Mouse (Mus musculus) neural tube, embryonic 12.5 days (tissue): ENCODE results near the gene Pnpla1. TPM values are rescaled to one million over a fixed set of nuclear protein-coding genes. Genes with fewer than 3 reads are reported as not detected.
"Not testable (repeated sequence)": the region's sequence is repeated elsewhere in the genome, so short reads cannot be mapped to it uniquely, and the experiment has no call there.

Experiments
- ATAC-seq: fragments of 200-750 bp; cut with Nextera tagmentation; 2 replicates; pipeline ENCODE4 v1.8.0; 2017; ENCODE audit warnings: low read depth, mild to moderate bottlenecking, moderate TSS enrichment, moderate library complexity; ENCODE audit not compliant: low FRiP score
- H3K27ac ChIP-seq: fragments of 300-500 bp; sonication (generic); 2 replicates; pipeline ENCODE4 v1.5.1; 2016
- H3K27me3 ChIP-seq: fragments of 300-500 bp; sonication (generic); replicated peaks from 2 replicates; pipeline ENCODE4 v1.6.1; 2016; ENCODE audit warnings: mild to moderate bottlenecking
- H3K36me3 ChIP-seq: fragments of 300-500 bp; sonication (generic); 2 replicates; pipeline ENCODE4 v1.6.1; 2016; ENCODE audit warnings: mild to moderate bottlenecking
- H3K4me1 ChIP-seq: fragments of 300-500 bp; sonication (generic); 2 replicates; pipeline ENCODE4 v1.6.1; 2016
- H3K4me2 ChIP-seq: fragments of 300-500 bp; sonication (generic); replicated peaks from 2 replicates; pipeline ENCODE4 v1.6.1; 2016; ENCODE audit warnings: mild to moderate bottlenecking
- H3K4me3 ChIP-seq: fragments of 300-500 bp; sonication (generic); 2 replicates; pipeline ENCODE4 v1.5.1; 2016
- H3K9ac ChIP-seq: fragments of 300-500 bp; sonication (generic); 2 replicates; pipeline ENCODE4 v1.6.1; 2016; ENCODE audit warnings: mild to moderate bottlenecking
- H3K9me3 ChIP-seq: fragments of 300-500 bp; sonication (generic); 2 replicates; pipeline ENCODE4 v1.6.1; 2016; ENCODE audit warnings: mild to moderate bottlenecking
- WGBS: fragments of 180-500 bp; shearing (Covaris S2); methylation state at CpG from one replicate; pipeline ENCODE4 v1.1.7; 2016; 5-methylcytosine and 5-hydroxymethylcytosine counted together
- polyA plus RNA-seq: library from polyadenylated mRNA; unstranded; fragments of >200 nt; fragmentation: Nextera tagmentation; extraction: Ambion mirVana; gene quantifications from 2 replicates; pipeline ENCODE4 v1.2.1, GENCODE M21; 2016

The Pnpla1 gene
- polyA plus RNA-seq, 1 experiment from 2014 or later: not detected

GRCm38 (mm10) chr17:28824896-28825295 lies 33.3 kb upstream of the Pnpla1 start:
- ATAC-seq: no peak
- Histone ChIP-seq H3K27ac (no peak overlapping the region), H3K4me3 (no peak overlapping the region), H3K4me2 (no peak overlapping the region), H3K36me3 (peaks cover 88% of the 10 kb centered on the region), H3K9ac (no peak overlapping the region), H3K9me3 (no peaks in the 10 kb centered on the region), H3K4me1 (no peaks in the 10 kb centered on the region), H3K27me3 (no peaks in the 10 kb centered on the region)
- WGBS: 87% methylated on average over 6 of the region's 6 CpGs

GRCm38 (mm10) chr17:28825359-28826041 lies 32.7 kb upstream of the Pnpla1 start:
- H3K36me3 ChIP-seq: peaks cover 88% of the 10 kb centered on the region
- no peak overlapping the region for H3K27ac ChIP-seq
- WGBS: 88% methylated on average over 6 of the region's 6 CpGs

DNA sequence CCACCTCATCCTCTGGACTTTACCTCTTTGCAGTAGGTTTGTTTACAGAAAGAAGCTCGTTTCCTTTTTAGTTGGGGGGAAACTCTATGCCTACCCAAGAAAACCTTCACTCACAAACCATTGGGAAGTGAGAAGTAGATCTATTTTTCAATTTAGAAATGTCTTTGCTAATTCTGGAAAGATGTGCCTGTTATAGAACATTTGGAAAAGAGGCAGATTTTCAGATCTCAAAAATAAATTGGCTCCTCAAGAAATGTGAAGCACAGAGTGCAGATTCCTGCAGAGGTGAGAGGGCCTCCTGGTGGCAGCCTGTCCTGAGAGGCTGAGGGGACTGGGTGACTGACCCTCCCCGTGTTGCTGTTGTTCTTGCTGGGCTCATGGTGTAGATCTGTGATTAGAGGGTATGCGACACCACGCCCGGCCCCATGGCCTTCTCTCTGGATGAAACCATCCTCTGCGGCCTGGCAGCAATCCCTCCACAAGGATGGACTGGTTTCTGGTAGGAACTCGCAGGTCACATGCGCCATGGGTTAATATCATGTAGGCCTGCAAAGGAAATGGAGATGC lies 30.5 kb upstream of the Pnpla1 start:
- H3K4me3 ChIP-seq: no peak overlapping the region
- no peak overlapping the region for H3K27ac ChIP-seq
- ATAC-seq: no peak
- 93% methylated on average over 8 of the region's 8 CpGs for WGBS
- H3K27me3 ChIP-seq: no peaks in the 10 kb centered on the region
- no peak overlapping the region for H3K4me2 ChIP-seq
- H3K36me3 ChIP-seq: peaks cover 85% of the 10 kb centered on the region
- H3K4me1 ChIP-seq: no peaks in the 10 kb centered on the region
- no peaks in the 10 kb centered on the region for H3K9me3 ChIP-seq
- H3K9ac ChIP-seq: no peak overlapping the region

More at GRCm38 (mm10) chr17:28825359-28826041, 32.7 kb upstream of the Pnpla1 start:
- no peak overlapping the region for H3K4me2 ChIP-seq
- no peak for ATAC-seq
- H3K27me3 ChIP-seq: no peaks in the 10 kb centered on the region
- H3K4me3 ChIP-seq: no peak overlapping the region
- no peaks in the 10 kb centered on the region for H3K9me3 ChIP-seq
- H3K9ac ChIP-seq: no peak overlapping the region
- no peaks in the 10 kb centered on the region for H3K4me1 ChIP-seq

- Histone ChIP-seq H3K9ac (no peak overlapping the region), H3K4me3 (no peak overlapping the region), H3K4me2 (no peak overlapping the region), H3K27me3 (no peaks in the 10 kb centered on the region), H3K36me3 (peaks cover 75% of the 10 kb centered on the region), H3K4me1 (no peaks in the 10 kb centered on the region), H3K27ac (no peak overlapping the region), H3K9me3 (no peaks in the 10 kb centered on the region)
- no peak for ATAC-seq
- WGBS: 90% methylated on average over 14 of the region's 14 CpGs
Measured at GRCm38 (mm10) chr17:28829120-28829519, 29.1 kb upstream of the Pnpla1 start.

- Histone ChIP-seq H3K36me3 (peaks cover 72% of the 10 kb centered on the region), H3K4me2 (no peak overlapping the region), H3K9ac (no peak overlapping the region), H3K27ac (no peak overlapping the region), H3K4me1 (no peaks in the 10 kb centered on the region), H3K4me3 (no peak overlapping the region), H3K9me3 (no peaks in the 10 kb centered on the region), H3K27me3 (no peaks in the 10 kb centered on the region)
- no peak for ATAC-seq
- WGBS: 66% methylated on average over 8 of the region's 8 CpGs
Measured at GRCm38 (mm10) chr17:28831065-28831464, 27.1 kb upstream of the Pnpla1 start.

GRCm38 (mm10) chr17:28832040-28832439 lies 26.2 kb upstream of the Pnpla1 start:
- Histone ChIP-seq H3K9ac (no peak overlapping the region), H3K4me3 (no peak overlapping the region), H3K36me3 (peaks cover 76% of the 10 kb centered on the region), H3K27me3 (no peaks in the 10 kb centered on the region), H3K27ac (no peak overlapping the region), H3K9me3 (no peaks in the 10 kb centered on the region), H3K4me1 (no peaks in the 10 kb centered on the region), H3K4me2 (no peak overlapping the region)
- 90% methylated on average over 9 of the region's 9 CpGs for WGBS
- ATAC-seq: no peak

DNA sequence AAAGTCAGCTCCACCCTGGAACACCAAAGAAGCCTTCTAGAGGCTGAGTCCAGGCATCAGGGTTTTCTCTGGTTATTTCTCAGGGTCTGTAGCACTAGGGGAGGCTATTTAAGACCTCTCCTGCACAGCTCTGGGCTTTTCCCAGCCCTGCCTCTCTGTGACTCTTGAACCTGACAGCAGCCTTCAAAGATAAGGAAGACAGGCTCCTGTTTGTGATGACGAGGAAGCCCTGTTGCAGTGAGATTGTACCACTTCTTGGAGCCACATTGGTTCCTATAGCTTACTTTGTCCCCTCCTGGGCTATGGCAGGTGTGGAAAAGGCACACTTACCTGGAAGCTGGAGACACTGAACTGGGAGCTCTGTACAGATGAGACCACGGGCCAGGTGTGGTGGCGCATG lies 25.3 kb upstream of the Pnpla1 start:
- Histone ChIP-seq H3K4me3 (no peak overlapping the region), H3K36me3 (peaks cover 82% of the 10 kb centered on the region), H3K4me2 (no peak overlapping the region), H3K27me3 (no peaks in the 10 kb centered on the region), H3K9me3 (no peaks in the 10 kb centered on the region), H3K27ac (no peak overlapping the region), H3K4me1 (no peaks in the 10 kb centered on the region), H3K9ac (no peak overlapping the region)
- 93% methylated on average over 3 of the region's 3 CpGs for WGBS
- no peak for ATAC-seq

GRCm38 (mm10) chr17:28834676-28835075 lies 23.5 kb upstream of the Pnpla1 start:
- WGBS: 85% methylated on average over 10 of the region's 10 CpGs
- ATAC-seq: no peak
- H3K9ac ChIP-seq: no peak overlapping the region
- H3K9me3 ChIP-seq: no peaks in the 10 kb centered on the region
- no peaks in the 10 kb centered on the region for H3K4me1 ChIP-seq
- no peaks in the 10 kb centered on the region for H3K27me3 ChIP-seq
- peaks cover 82% of the 10 kb centered on the region for H3K36me3 ChIP-seq
- H3K4me3 ChIP-seq: no peak overlapping the region
- no peak overlapping the region for H3K4me2 ChIP-seq
- H3K27ac ChIP-seq: no peak overlapping the region

- 94% methylated on average over 7 of the region's 7 CpGs for WGBS
- no peak for ATAC-seq
Measured at GRCm38 (mm10) chr17:28837840-28838239, 20.4 kb upstream of the Pnpla1 start.

GRCm38 (mm10) chr17:28841947-28842346 lies 16.3 kb upstream of the Pnpla1 start:
- peaks cover 30% of the 10 kb centered on the region for H3K36me3 ChIP-seq
- not testable (repeated sequence) for H3K9me3 ChIP-seq, H3K4me2 ChIP-seq, H3K9ac ChIP-seq, H3K4me3 ChIP-seq, H3K27ac ChIP-seq, ATAC-seq, H3K4me1 ChIP-seq, H3K27me3 ChIP-seq
- 98% methylated on average over 4 of the region's 4 CpGs for WGBS

More at GRCm38 (mm10) chr17:28837840-28838239, 20.4 kb upstream of the Pnpla1 start:
- Histone ChIP-seq H3K9me3 (no peaks in the 10 kb centered on the region), H3K9ac (no peak overlapping the region), H3K36me3 (peaks cover 58% of the 10 kb centered on the region), H3K4me1 (no peaks in the 10 kb centered on the region), H3K27me3 (no peaks in the 10 kb centered on the region), H3K4me2 (no peak overlapping the region), H3K4me3 (no peak overlapping the region), H3K27ac (no peak overlapping the region)

DNA sequence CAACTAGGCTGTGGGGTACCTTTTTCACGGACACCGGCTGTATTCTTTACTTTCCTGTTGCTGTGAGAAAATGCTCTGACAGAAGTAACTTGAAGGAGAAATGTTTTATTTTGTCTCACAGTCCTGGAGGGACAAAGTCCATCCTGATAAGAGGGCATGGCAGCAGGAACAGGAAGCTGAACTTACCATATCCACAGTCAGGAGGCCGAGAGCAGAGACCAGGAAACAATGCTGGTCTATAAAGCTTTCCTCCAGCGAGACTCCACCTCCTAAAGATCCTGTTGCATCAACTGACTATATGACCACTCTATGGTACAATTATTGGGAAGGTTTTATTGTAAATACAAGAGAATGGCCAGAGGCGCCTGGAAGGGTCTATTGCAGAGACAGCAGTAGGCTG lies 14.5 kb upstream of the Pnpla1 start:
- H3K27ac ChIP-seq: no peak overlapping the region
- no peaks in the 10 kb centered on the region for H3K4me1 ChIP-seq
- H3K27me3 ChIP-seq: no peaks in the 10 kb centered on the region
- H3K4me3 ChIP-seq: no peak overlapping the region
- no peak overlapping the region for H3K4me2 ChIP-seq
- 62% methylated on average over 5 of the region's 5 CpGs for WGBS
- H3K9ac ChIP-seq: no peak overlapping the region
- peaks cover 13% of the 10 kb centered on the region for H3K36me3 ChIP-seq
- no peaks in the 10 kb centered on the region for H3K9me3 ChIP-seq
- no peak for ATAC-seq

DNA sequence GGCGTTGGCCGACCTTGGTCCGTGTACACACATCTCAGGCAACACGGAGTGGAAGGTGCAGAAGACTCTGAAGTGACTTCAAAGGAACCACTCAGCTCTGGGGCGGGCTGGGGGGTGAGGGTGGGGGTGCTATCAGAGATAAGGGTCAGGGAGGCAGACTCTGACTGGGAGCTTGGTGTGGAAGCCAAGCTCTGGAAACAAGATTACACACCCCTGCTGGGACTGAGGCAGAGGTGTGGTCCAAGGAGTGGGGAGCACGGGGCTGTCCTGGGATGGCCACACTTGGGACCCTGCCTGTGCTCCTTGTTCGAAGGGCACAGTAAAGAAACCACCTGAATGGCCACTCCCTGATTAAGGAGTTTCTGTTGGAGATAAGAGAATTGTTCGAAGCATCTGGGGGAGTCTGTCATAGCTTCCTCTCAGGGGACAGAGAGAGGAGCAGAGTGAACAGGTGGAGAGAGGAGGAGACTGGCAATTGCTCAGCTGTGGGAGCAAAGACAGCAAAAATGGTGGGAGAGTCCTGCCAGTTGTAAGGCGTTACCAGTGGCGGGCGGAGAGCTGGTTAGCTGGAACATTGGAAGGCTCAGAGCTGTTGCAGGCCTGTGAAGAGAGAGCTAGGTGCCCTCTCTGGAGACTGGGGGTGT lies 11.1 kb upstream of the Pnpla1 start:
- H3K4me2 ChIP-seq: no peak overlapping the region
- no peaks in the 10 kb centered on the region for H3K36me3 ChIP-seq
- H3K9ac ChIP-seq: no peak overlapping the region
- WGBS: 77% methylated on average over 11 of the region's 11 CpGs
- H3K4me1 ChIP-seq: no peaks in the 10 kb centered on the region
- no peak for ATAC-seq
- H3K9me3 ChIP-seq: no peaks in the 10 kb centered on the region
- H3K27me3 ChIP-seq: no peaks in the 10 kb centered on the region
- no peak overlapping the region for H3K4me3 ChIP-seq
- no peak overlapping the region for H3K27ac ChIP-seq
